Mouse (Mus musculus): Measurements from ENCODE around the gene Tnfrsf1a.

GRCm38 (mm10) chr6:125365522-125365921, 16.4 kb downstream of the Tnfrsf1a start:
- no peak for TF ChIP-seq CTCF (IDR thresholded peaks at IDR 0.05; ENCODE audit: low read depth, low read length)
- no peak for TF ChIP-seq POLR2A (IDR thresholded peaks at IDR 0.05; ENCODE audit: borderline replicate concordance, low read depth, low read length)
